Mouse (Mus musculus) C2C12 (cell line): Measurements from ENCODE around the gene Ppib. TPM values are rescaled to one million over a fixed set of nuclear protein-coding genes. Genes with fewer than 3 reads are reported as not detected.

Experiments
- H3K27me3 ChIP-seq: one replicate; pipeline ENCODE4 v1.6.1; 2011; ENCODE audit not compliant: control insufficient read depth, insufficient read depth, insufficient read length
- H3K36me3 ChIP-seq: one replicate; pipeline ENCODE4 v1.6.1; 2011; ENCODE audit not compliant: control insufficient read depth, insufficient read depth
- H3K4me3 ChIP-seq: one replicate; pipeline ENCODE4 v1.5.1; 2011; ENCODE audit warnings: mild to moderate bottlenecking, control low read depth; ENCODE audit not compliant: poor library complexity, insufficient read depth, severe bottlenecking
- H3K79me2 ChIP-seq: one replicate; pipeline ENCODE4 v1.6.1; 2011; ENCODE audit not compliant: control insufficient read depth, insufficient read depth
- H3K79me3 ChIP-seq: one replicate; pipeline ENCODE4 v1.6.1; 2011; ENCODE audit warnings: low read depth, control low read depth
- H3ac ChIP-seq: one replicate; pipeline ENCODE3; 2011; ENCODE audit warnings: low read depth; ENCODE audit not compliant: control insufficient read depth, insufficient read length
- CEBPB ChIP-seq: IDR thresholded peaks from one replicate; pipeline ENCODE4 v1.6.1; 2011; ENCODE audit warnings: low read depth, mild to moderate bottlenecking, control low read depth, moderate library complexity
- CTCF ChIP-seq: IDR thresholded peaks from one replicate; pipeline ENCODE4 v1.5.1; 2011; ENCODE audit not compliant: control insufficient read depth, insufficient read depth, insufficient read length
- FOSL1 ChIP-seq: IDR thresholded peaks from one replicate; pipeline ENCODE4 v1.8.0; 2011; ENCODE audit warnings: mild to moderate bottlenecking, low read length; ENCODE audit not compliant: poor library complexity, insufficient read depth, severe bottlenecking
- MAX ChIP-seq: IDR thresholded peaks from one replicate; pipeline ENCODE4 v1.6.1; 2011; ENCODE audit warnings: mild to moderate bottlenecking, control low read depth
- MYOD1 ChIP-seq: IDR thresholded peaks from one replicate; pipeline ENCODE4 v1.6.1; 2011; ENCODE audit warnings: low read depth; ENCODE audit not compliant: control insufficient read depth, insufficient read length
- MYOG ChIP-seq: IDR thresholded peaks from one replicate; pipeline ENCODE4 v1.6.1; 2011; ENCODE audit not compliant: control insufficient read depth, insufficient read length; ENCODE audit errors: extremely low read depth
- USF1 ChIP-seq: IDR thresholded peaks from one replicate; pipeline ENCODE4 v1.6.1; 2011; ENCODE audit warnings: low read depth, mild to moderate bottlenecking, control low read depth, moderate library complexity
- polyA plus RNA-seq: library from polyadenylated mRNA; unstranded; fragments of >200 nt; fragmentation: generic; extraction: Trizol; gene quantifications from one replicate; pipeline ENCODE4 v1.2.1, GENCODE M21; 2012; ENCODE audit warnings: missing spikeins

Gene Ppib
- polyA plus RNA-seq, 1 experiment, result 781 TPM

GRCm38 (mm10) chr9:66078072-66078471 lies 18.1 kb downstream of the Ppib start:
- Histone ChIP-seq H3K4me3 (no peak overlapping the region), H3K79me2 (no peaks in the 10 kb centered on the region), H3K27me3 (no peaks in the 10 kb centered on the region), H3ac (no peak overlapping the region), H3K79me3 (no peaks in the 10 kb centered on the region), H3K36me3 (no peaks in the 10 kb centered on the region)
- TF ChIP-seq USF1 (no peak), CTCF (no peak), MYOG (no peak), CEBPB (no peak), FOSL1 (no peak), MYOD1 (no peak), MAX (no peak)

- Histone ChIP-seq H3ac (no peak overlapping the region), H3K27me3 (no peaks in the 10 kb centered on the region), H3K4me3 (no peak overlapping the region), H3K36me3 (no peaks in the 10 kb centered on the region), H3K79me3 (no peaks in the 10 kb centered on the region), H3K79me2 (no peaks in the 10 kb centered on the region)
- TF ChIP-seq MAX (no peak), FOSL1 (no peak), MYOG (no peak), USF1 (no peak), CEBPB (no peak), CTCF (no peak), MYOD1 (no peak)
Measured at GRCm38 (mm10) chr9:66078493-66078892, 18.5 kb downstream of the Ppib start.

GRCm38 (mm10) chr9:66080804-66081459 lies 20.9 kb downstream of the Ppib start:
- Histone ChIP-seq H3K4me3 (no peak overlapping the region), H3ac (no peak overlapping the region), H3K79me2 (no peaks in the 10 kb centered on the region), H3K79me3 (no peaks in the 10 kb centered on the region), H3K27me3 (no peaks in the 10 kb centered on the region), H3K36me3 (no peaks in the 10 kb centered on the region)
- TF ChIP-seq MAX (no peak), MYOD1 (no peak), MYOG (no peak), FOSL1 (no peak), CTCF (no peak), USF1 (no peak), CEBPB (no peak)

- TF ChIP-seq MYOG, result no peak
- no peak for TF ChIP-seq MYOD1
- no peak for TF ChIP-seq FOSL1
- no peak for TF ChIP-seq MAX
- TF ChIP-seq CEBPB, result no peak
- TF ChIP-seq CTCF, result no peak
- TF ChIP-seq USF1, result no peak
- H3K79me2 ChIP-seq, result no peaks in the 10 kb centered on the region
Measured at GRCm38 (mm10) chr9:66081999-66082398, 22.0 kb downstream of the Ppib start.

GRCm38 (mm10) chr9:66084171-66084570 lies 24.1 kb downstream of the Ppib start:
- Histone ChIP-seq H3K79me3 (no peaks in the 10 kb centered on the region), H3K27me3 (no peaks in the 10 kb centered on the region), H3ac (no peak overlapping the region), H3K36me3 (peaks cover 15% of the 10 kb centered on the region), H3K4me3 (no peak overlapping the region), H3K79me2 (no peaks in the 10 kb centered on the region)
- TF ChIP-seq USF1 (no peak), MYOG (no peak), CTCF (no peak), FOSL1 (no peak), MYOD1 (no peak), CEBPB (no peak), MAX (no peak)

More at GRCm38 (mm10) chr9:66081999-66082398, 22.0 kb downstream of the Ppib start:
- Histone ChIP-seq H3K36me3 (peaks cover 3% of the 10 kb centered on the region), H3K27me3 (no peaks in the 10 kb centered on the region), H3K4me3 (no peak overlapping the region), H3K79me3 (no peaks in the 10 kb centered on the region), H3ac (no peak overlapping the region)

GRCm38 (mm10) chr9:66087062-66087461 lies 27.0 kb downstream of the Ppib start:
- no peaks in the 10 kb centered on the region for H3K79me3 ChIP-seq
- H3ac ChIP-seq, result no peak overlapping the region
- H3K79me2 ChIP-seq, result no peaks in the 10 kb centered on the region
- peaks cover 41% of the 10 kb centered on the region for H3K36me3 ChIP-seq
- TF ChIP-seq CEBPB, result no peak
- no peak for TF ChIP-seq USF1
- TF ChIP-seq MYOG, result no peak
- H3K4me3 ChIP-seq, result no peak overlapping the region
- H3K27me3 ChIP-seq, result no peaks in the 10 kb centered on the region
